Mouse (Mus musculus) MEL (cell line): Measurements from ENCODE around the gene Mrpl1. TPM values are rescaled to one million over a fixed set of nuclear protein-coding genes. Genes with fewer than 3 reads are reported as not detected.

Source experiments
- DNase-seq: peaks from one replicate; pipeline ENCODE4 v3.0.0; 2011; ENCODE audit warnings: low read depth, low spot score
- H3K27ac ChIP-seq: 2 replicates; pipeline ENCODE4 v1.5.1; 2012; ENCODE audit warnings: low read depth, mild to moderate bottlenecking, control low read depth, low read length, moderate library complexity; ENCODE audit not compliant: control insufficient read depth
- H3K27me3 ChIP-seq, 2 experiments: fragments of 150-350 bp in 1 of 2; sonication (generic) in 1 of 2; 2 replicates each; pipeline ENCODE4 v1.6.1; 2012; ENCODE audit warnings: low read length in 2 of 2, mild to moderate bottlenecking in 2 of 2, improper control_type of control experiment in 1 of 2, moderate library complexity in 1 of 2; ENCODE audit not compliant: insufficient read depth in 2 of 2, control insufficient read depth in 1 of 2
- H3K36me3 ChIP-seq, 2 experiments: 2 replicates each; pipeline ENCODE4 v1.6.1; 2012 to 2014; ENCODE audit warnings: low read length in 2 of 2, improper control_type of control experiment in 1 of 2, inconsistent platforms in 1 of 2, mild to moderate bottlenecking in 1 of 2; ENCODE audit not compliant: insufficient read depth in 2 of 2, control insufficient read depth in 1 of 2
- H3K4me1 ChIP-seq, 2 experiments: fragments of 150-350 bp in 1 of 2; sonication (generic) in 1 of 2; 2 replicates each; pipeline ENCODE4 v1.6.1; 2012; ENCODE audit warnings: low read length in 2 of 2, improper control_type of control experiment in 1 of 2, mild to moderate bottlenecking in 1 of 2; ENCODE audit not compliant: insufficient read depth in 2 of 2, control insufficient read depth in 1 of 2
- H3K4me3 ChIP-seq, 2 experiments: fragments of 150-350 bp in 1 of 2; sonication (generic) in 1 of 2; 2 replicates each; pipeline ENCODE4 v1.5.1; 2012; ENCODE audit warnings: low read depth in 2 of 2, low read length in 2 of 2, mild to moderate bottlenecking in 2 of 2, moderate library complexity in 2 of 2, control low read depth in 1 of 2, improper control_type of control experiment in 1 of 2; ENCODE audit not compliant: control insufficient read depth in 1 of 2, insufficient read depth in 1 of 2
- H3K79me2 ChIP-seq: 2 replicates; pipeline ENCODE4 v1.6.1; 2012; ENCODE audit warnings: mild to moderate bottlenecking, low read length, moderate library complexity; ENCODE audit not compliant: control insufficient read depth, poor library complexity, insufficient read depth
- H3K9ac ChIP-seq: 2 replicates; pipeline ENCODE4 v1.6.1; 2012; ENCODE audit warnings: low read depth, mild to moderate bottlenecking, control low read depth, low read length, moderate library complexity; ENCODE audit not compliant: control insufficient read depth, poor library complexity, severe bottlenecking
- H3K9me3 ChIP-seq: fragments of 150-350 bp; sonication (generic); replicated peaks from 2 replicates; pipeline ENCODE4 v1.6.1; 2012; ENCODE audit warnings: mild to moderate bottlenecking, low read length, improper control_type of control experiment, moderate library complexity; ENCODE audit not compliant: insufficient read depth
- BHLHE40 ChIP-seq: IDR thresholded peaks from 2 replicates; pipeline ENCODE4 v1.6.1; 2012; ENCODE audit warnings: low read depth, mild to moderate bottlenecking, inconsistent platforms, low read length, improper control_type of control experiment, borderline replicate concordance
- CHD1 ChIP-seq: IDR thresholded peaks from 2 replicates; pipeline ENCODE4 v1.6.1; 2012; ENCODE audit warnings: low read depth, mild to moderate bottlenecking, inconsistent platforms, low read length, improper control_type of control experiment
- ELF1 ChIP-seq: IDR thresholded peaks from 2 replicates; pipeline ENCODE4 v1.6.1; 2014; ENCODE audit warnings: low read depth, mild to moderate bottlenecking, inconsistent platforms, low read length, improper control_type of control experiment, moderate library complexity
- EP300 ChIP-seq, 2 experiments: IDR thresholded peaks; 2 replicates each; pipeline ENCODE4 v1.6.1; 2011; ENCODE audit warnings: improper control_type of control experiment in 2 of 2, low read length in 2 of 2, low read depth in 1 of 2, mild to moderate bottlenecking in 1 of 2
- ETS1 ChIP-seq: IDR thresholded peaks from 2 replicates; pipeline ENCODE4 v1.6.1; 2012; ENCODE audit warnings: low read depth, mild to moderate bottlenecking, inconsistent platforms, low read length, improper control_type of control experiment, moderate library complexity
- GABPA ChIP-seq: IDR thresholded peaks from 2 replicates; pipeline ENCODE4 v1.6.1; 2012; ENCODE audit warnings: low read depth, mild to moderate bottlenecking, inconsistent platforms, low read length, improper control_type of control experiment, moderate library complexity
- GATA1 ChIP-seq: IDR thresholded peaks from 2 replicates; pipeline ENCODE4 v1.6.1; 2011; ENCODE audit warnings: low read depth, low read length, improper control_type of control experiment
- HCFC1 ChIP-seq: IDR thresholded peaks from 2 replicates; pipeline ENCODE4 v1.6.1; 2012; ENCODE audit warnings: low read depth, mild to moderate bottlenecking, inconsistent platforms, low read length, improper control_type of control experiment, moderate library complexity
- MAFK ChIP-seq: IDR thresholded peaks from 2 replicates; pipeline ENCODE4 v1.6.1; 2011; ENCODE audit warnings: low read depth, mild to moderate bottlenecking, low read length, improper control_type of control experiment, borderline replicate concordance
- RCOR1 ChIP-seq: IDR thresholded peaks from 2 replicates; pipeline ENCODE4 v1.6.1; 2012; ENCODE audit warnings: low read depth, mild to moderate bottlenecking, inconsistent platforms, low read length, improper control_type of control experiment
- TAL1 ChIP-seq: IDR thresholded peaks from 2 replicates; pipeline ENCODE4 v1.6.1; 2012; ENCODE audit warnings: mild to moderate bottlenecking, inconsistent platforms, low read length, moderate library complexity, mixed read lengths
- TCF12 ChIP-seq: IDR thresholded peaks from 2 replicates; pipeline ENCODE4 v1.6.1; 2014; ENCODE audit warnings: low read depth, mild to moderate bottlenecking, inconsistent platforms, low read length, improper control_type of control experiment, moderate library complexity
- polyA plus RNA-seq, 2 experiments: library from polyadenylated mRNA; stranded (reverse) in 1 of 2; unstranded in 1 of 2; fragments of >175 nt in 1 of 2; fragments of >200 nt in 1 of 2; gene quantifications; 2 replicates each; pipeline versions ENCODE4 v1.2.1 to v1.2.4; 2012; ENCODE audit warnings: low replicate concordance in 2 of 2, low read depth in 1 of 2; ENCODE audit not compliant: insufficient read length in 2 of 2, insufficient read depth in 1 of 2, missing spikeins in 1 of 2
- total RNA-seq: library from RNA; depleted of rRNA; stranded (reverse); fragments of 300-350 nt; gene quantifications from 2 replicates; pipeline ENCODE4 v1.2.3, GENCODE M21; 2012

Mrpl1 gene
- total and polyA plus RNA-seq, 3 experiments: 22.0 to 26.2 TPM; not detected in 1

DNA sequence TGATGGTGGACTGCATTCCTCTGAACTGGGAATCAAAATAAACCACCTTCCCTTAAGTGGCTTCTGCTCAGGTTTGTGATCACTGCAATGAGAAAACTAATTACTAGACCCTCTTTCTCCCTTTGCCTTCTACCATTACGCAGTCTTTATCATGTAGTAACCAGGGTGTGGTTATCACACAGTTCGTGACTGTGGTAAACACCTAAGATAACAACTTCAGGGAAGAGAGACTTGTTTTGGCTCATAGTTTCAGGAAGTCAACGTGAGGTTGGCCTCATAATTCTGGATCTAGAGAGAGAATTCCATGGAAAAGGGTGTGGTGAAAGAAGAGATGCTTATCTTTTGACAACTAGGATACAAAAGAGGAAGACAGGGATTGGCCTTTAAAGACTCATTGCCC is 9.0 kb upstream of the Mrpl1 start:
- Histone ChIP-seq H3K27ac (no peak overlapping the region), H3K9ac (no peak overlapping the region), H3K36me3 (peaks cover 0 to 37% of the 10 kb centered on the region in 2 experiments; a peak in 2 of 4 replicates), H3K9me3 (no peaks in the 10 kb centered on the region), H3K27me3 (peaks cover 0 to 3% of the 10 kb centered on the region in 2 experiments; a peak in 1 of 4 replicates), H3K4me1 (peaks cover 12 to 24% of the 10 kb centered on the region in 2 experiments), H3K4me3 (no peak overlapping the region), H3K79me2 (no peaks in the 10 kb centered on the region)
- TF ChIP-seq GATA1 (peak; percentile 94), CHD1 (no peak), ELF1 (peak; percentile 58; the same call in 1 of the 2 replicates), GABPA (no peak), MAFK (peak; percentile 43; the same call in 1 of the 2 replicates), HCFC1 (no peak), EP300 (IDR thresholded peaks at IDR 0.05; ENCODE audit: low read depth in 1 of 2, low read length in 2 of 2) (peak; percentile 79 to 87), TAL1 (peak; percentile 41), BHLHE40 (peak; percentile 87), TCF12 (peak; percentile 82), ETS1 (peak; percentile 71; the same call in 1 of the 2 replicates), RCOR1 (peak; percentile 88)
- DNase-seq: peak; percentile 46

GRCm38 (mm10) chr5:96201462-96202154 is 7.7 kb upstream of the Mrpl1 start:
- Histone ChIP-seq H3K79me2 (no peaks in the 10 kb centered on the region), H3K4me1 (peaks cover 12 to 24% of the 10 kb centered on the region in 2 experiments)
- TF ChIP-seq GATA1: peak; percentile 50; the same call in 1 of the 2 replicates
- 0 out of 2 replicates have a peak, but pooled peaks have one; percentile 47 for TF ChIP-seq TCF12
- peak; percentile 46 to 47; a peak in 3 of 4 replicates for TF ChIP-seq EP300 (IDR thresholded peaks at IDR 0.05; ENCODE audit: low read depth in 1 of 2, low read length in 2 of 2)
- TF ChIP-seq GABPA: no peak
- TF ChIP-seq TAL1: 0 out of 2 replicates have a peak, but pooled peaks have one; percentile 22
- TF ChIP-seq, all 39 proteins: peak for 4
- Histone ChIP-seq H3K9me3 (no peaks in the 10 kb centered on the region), H3K4me3 (no peak overlapping the region), H3K36me3 (peaks cover 0 to 46% of the 10 kb centered on the region in 2 experiments; a peak in 2 of 4 replicates), H3K9ac (no peak overlapping the region), H3K27ac (peak overlapping the region; percentile 44; the same call in 1 of the 2 replicates), H3K27me3 (no peaks in the 10 kb centered on the region)
- no peak for DNase-seq
